Mouse (Mus musculus): ENCODE data around the gene Junb. TPM values are rescaled to one million over a fixed set of nuclear protein-coding genes. Genes with fewer than 3 reads are reported as not detected.

Gene Junb
- total RNA-seq, 2 experiments from 2014 or later = 10.0 to 10.1 TPM

DNA sequence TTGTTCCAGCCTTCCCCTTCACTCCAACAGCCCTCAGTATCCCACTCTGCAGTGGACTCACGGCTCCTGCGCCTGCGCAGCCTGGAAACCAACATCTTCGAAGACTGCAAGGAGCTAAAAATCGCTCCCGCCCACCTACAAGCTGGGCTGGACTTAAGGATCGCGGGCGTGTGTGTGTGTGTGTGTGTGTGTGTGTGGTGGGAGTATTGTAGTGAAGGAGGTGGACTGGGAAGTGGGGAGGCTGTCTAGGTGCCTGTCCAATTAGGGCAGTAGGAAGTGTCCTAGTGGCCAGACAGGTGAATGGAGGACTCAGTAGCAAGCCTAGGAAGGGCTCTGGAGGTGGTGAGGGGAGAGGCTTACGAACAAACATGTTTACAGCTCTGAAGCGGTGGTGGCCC, 33.3 kb downstream of the Junb start:
- DNase-seq (ENCODE audit: low spot score in 2 of 2) = no peak

GRCm38 (mm10) chr8:84944478-84945160, 33.9 kb downstream of the Junb start:
- no peak for DNase-seq (ENCODE audit: low spot score in 2 of 2)

DNA sequence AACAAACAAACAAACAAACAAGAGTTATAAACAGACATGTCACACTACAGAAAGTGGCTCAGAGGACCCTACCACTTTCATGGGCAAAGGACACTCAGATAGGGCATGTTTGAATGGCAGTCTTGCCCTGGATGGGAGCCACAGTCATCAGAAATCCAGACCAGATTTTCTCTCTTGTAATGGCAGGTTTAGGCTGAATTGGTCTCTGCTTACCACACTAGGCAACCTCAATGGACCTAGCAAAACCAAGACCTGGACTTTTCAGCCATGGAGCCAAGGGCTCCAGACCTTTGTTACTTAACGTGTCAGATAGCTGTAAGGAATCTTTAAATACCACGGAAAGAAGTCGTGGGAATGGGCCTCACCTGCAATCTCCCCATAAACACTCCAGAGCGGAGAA, 34.8 kb downstream of the Junb start:
- DNase-seq (ENCODE audit: low spot score in 2 of 2) = no peak

DNA sequence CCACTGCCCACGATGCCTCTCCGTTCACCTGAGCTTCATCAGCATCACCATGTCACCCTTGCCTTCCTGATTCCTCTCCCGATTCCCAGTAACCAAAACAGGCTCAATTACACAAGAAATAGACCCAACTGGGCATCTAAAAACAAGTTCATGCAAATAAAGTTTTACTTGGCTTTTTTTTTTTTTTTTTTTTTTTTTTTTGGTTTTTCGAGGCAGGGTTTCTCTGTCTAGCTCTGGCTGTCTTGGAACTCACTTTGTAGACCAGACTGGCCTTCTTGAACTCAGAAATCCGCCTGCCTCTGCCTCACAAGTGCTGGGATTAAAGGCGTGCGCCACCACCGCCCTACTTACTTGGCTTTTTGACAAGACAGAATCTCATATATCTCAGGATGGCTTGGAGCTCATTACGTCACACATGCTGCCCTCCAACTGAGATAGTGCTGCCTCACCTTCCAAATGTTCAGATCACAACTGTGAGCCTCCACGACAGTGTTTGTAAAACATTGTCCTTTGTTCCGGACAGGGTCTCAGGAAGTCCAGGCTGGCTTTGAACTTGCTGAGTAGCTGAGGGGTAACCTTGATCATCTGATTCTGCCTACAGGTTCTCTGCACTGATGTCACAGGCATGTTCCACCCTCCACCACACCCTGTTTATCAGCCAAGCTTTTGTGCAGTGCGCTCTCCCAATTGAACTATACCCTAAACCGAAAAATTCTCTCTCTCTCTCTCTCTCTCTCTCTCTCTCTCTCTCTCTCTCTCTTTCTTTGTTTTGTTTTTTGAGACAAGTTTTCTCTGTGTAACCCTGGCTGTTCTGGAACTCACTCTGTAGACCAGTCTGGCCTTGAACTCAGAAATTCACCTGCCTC, 40.7 kb downstream of the Junb start:
- DNase-seq (ENCODE audit: low spot score in 2 of 2) = no peak

DNA sequence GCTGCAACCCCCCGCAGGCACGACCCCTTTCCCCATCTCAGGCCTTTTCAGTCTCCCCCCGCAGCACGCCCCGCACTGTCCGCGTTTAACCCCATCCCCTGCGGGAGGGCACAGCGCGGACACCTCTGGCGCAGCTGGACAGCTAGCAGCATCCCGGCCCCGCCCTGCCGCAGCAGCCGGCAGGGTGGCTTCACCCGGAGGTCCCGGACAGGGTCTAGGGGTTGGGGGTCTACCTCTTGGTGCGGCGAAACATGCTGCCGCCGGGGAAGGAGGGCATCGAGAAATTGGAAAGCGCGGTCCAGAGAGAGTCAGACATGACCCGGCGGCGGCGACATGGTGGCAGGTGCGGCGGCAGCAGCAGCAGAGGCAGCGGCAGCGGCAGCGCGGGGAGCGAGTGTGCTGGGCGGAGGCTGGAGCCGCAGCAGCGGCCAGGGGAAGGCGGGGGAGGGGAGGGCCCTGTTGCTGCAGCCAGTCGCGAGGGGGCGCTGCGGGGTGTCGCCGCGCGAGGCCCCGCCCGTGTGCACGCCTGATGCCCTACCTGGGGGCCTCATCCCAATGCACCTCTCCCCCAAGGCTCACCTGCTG, 41.5 kb downstream of the Junb start, which contains the start of gene Mast1:
Gene Mast1 (minus strand): TSS at position 398 of the 585 bp plus-strand sequence.
- DNase-seq (ENCODE audit: low spot score in 2 of 2) = peak in 1 of 2 experiments; percentile 51

- no peak for DNase-seq (ENCODE audit: low spot score in 2 of 2)
Observed at GRCm38 (mm10) chr8:84936041-84936961, 42.2 kb downstream of the Junb start.

- no peak for DNase-seq (ENCODE audit: low spot score in 2 of 2)
Observed at GRCm38 (mm10) chr8:84935489-84935888, 43.0 kb downstream of the Junb start.

GRCm38 (mm10) chr8:84934860-84935259, 43.7 kb downstream of the Junb start:
- no peak for DNase-seq (ENCODE audit: low spot score in 2 of 2)

GRCm38 (mm10) chr8:84933767-84934559, 44.6 kb downstream of the Junb start:
- DNase-seq (ENCODE audit: low spot score in 2 of 2) = no peak

- DNase-seq (ENCODE audit: low spot score in 2 of 2) = no peak
Observed at GRCm38 (mm10) chr8:84930582-84930981, 47.9 kb downstream of the Junb start.

- DNase-seq (ENCODE audit: low spot score in 2 of 2) = peak in 1 of 2 experiments; percentile 67
Observed at GRCm38 (mm10) chr8:84928456-84929306, 49.8 kb downstream of the Junb start.

DNA sequence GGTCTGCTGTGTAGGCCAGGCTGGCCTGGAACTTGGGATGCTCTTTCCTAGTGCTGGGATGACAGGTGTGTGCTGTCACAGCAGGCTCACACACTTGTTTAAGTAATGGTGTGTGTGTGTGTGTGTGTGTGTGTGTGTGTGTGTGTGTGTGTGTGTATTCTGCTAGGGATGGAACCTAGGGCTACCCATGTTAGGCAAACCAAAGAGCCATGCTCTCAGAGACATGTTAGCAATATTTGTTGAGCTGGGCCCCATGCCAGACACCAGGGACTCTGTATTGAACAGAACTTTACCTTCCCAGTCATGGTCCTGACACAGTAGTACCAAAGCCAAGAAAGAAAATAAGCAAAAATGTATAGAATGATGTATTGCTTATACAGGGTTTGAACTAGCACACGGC, 51.0 kb downstream of the Junb start:
- DNase-seq (ENCODE audit: low spot score in 2 of 2) = no peak

DNA sequence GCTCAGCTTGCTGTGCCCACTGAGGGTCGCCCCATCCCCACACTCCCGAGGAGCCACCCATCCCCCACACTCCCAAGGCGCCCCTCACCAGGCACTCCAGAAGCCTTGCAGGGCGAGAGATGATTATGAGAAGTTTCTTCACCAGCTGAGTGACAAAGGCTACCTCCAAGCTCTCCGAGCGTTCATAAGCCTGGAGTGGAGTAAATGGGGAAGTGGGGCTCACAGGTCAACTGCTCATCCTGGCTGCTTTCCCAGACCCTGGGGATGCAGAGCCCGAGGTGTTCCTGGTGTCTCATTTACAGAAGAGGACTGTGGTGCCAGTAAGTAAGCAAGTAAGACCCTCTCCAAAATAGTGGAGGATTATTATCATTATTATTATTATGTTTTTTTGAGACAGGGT, 53.0 kb downstream of the Junb start:
- no peak for DNase-seq (ENCODE audit: low spot score in 2 of 2)

Small RNA genes lying within 50 kb of the gene (microRNA-seq; reads per million reads assigned to microRNA genes)
- gene Gm24197 = not detected

Other genes starting within 250 kb of the Junb start
- gene Nfix, start 178.4 kb downstream of the Junb start, total RNA-seq (2021) = 100 to 1,000 TPM; 517 to 591 TPM
- 1 to 10 TPM; 6.3 to 6.8 TPM for gene Dand5, start 155.9 kb downstream of the Junb start, total RNA-seq (2021)
- gene Gadd45gip1, start 147.2 kb downstream of the Junb start, total RNA-seq (2021) = 10 to 100 TPM; 33.3 to 36.0 TPM
- gene Rad23a, start 138.1 kb downstream of the Junb start, total RNA-seq (2021) = 100 to 1,000 TPM; 121 to 123 TPM
- gene Calr, start 131.8 kb downstream of the Junb start, total RNA-seq (2021) = 100 to 1,000 TPM; 339 to 368 TPM
- gene Farsa, start 121.7 kb downstream of the Junb start, total RNA-seq (2021) = 10 to 100 TPM; 37.2 to 41.3 TPM
- 10 to 100 TPM; 15.3 to 18.0 TPM for gene Syce2, start 106.6 kb downstream of the Junb start, total RNA-seq (2021)
- 10 to 100 TPM; 22.1 to 28.2 TPM for gene Gcdh, start 84.8 kb downstream of the Junb start, total RNA-seq (2021)
- under 1 TPM in 1 of 2 experiments, not detected in 1; 0.67 TPM for gene Klf1, start 76.8 kb downstream of the Junb start, total RNA-seq (2021)
- gene Dnase2a, start 70.2 kb downstream of the Junb start, total RNA-seq (2021) = 1 to 10 TPM; 6.9 to 7.0 TPM
- gene Mast1, start 41.4 kb downstream of the Junb start, total RNA-seq (2021) = under 1 TPM in 1 of 2 experiments, not detected in 1; 0.07 TPM
- gene Rtbdn, start 31.7 kb downstream of the Junb start, total RNA-seq (2021) = not detected
- 1 to 10 TPM in 1 of 2 experiments, not detected in 1; 2.0 TPM for gene Gm49661, start 9.3 kb downstream of the Junb start, total RNA-seq (2021)
- gene Prdx2, start 9.1 kb downstream of the Junb start, total RNA-seq (2021) = 100 to 1,000 TPM; 317 to 327 TPM
- gene Rnaseh2a, start 9.0 kb downstream of the Junb start, total RNA-seq (2021) = 10 to 100 TPM; 38.7 to 45.2 TPM
- 1 to 10 TPM; 3.5 to 4.5 TPM for gene Hook2, start 11.9 kb upstream of the Junb start, total RNA-seq (2021)
- not detected for gene Best2, start 35.8 kb upstream of the Junb start, total RNA-seq (2021)
- gene Asna1, start 46.6 kb upstream of the Junb start, total RNA-seq (2021) = 10 to 100 TPM; 51.7 to 56.5 TPM
- 100 to 1,000 TPM; 126 to 127 TPM for gene Trir, start 48.1 kb upstream of the Junb start, total RNA-seq (2021)
- gene Tnpo2, start 58.2 kb upstream of the Junb start, total RNA-seq (2021) = 10 to 100 TPM; 42.8 to 46.7 TPM
- 10 to 100 TPM; 10.6 to 12.9 TPM for gene Fbxw9, start 81.3 kb upstream of the Junb start, total RNA-seq (2021)
- not detected for gene Gm5741, start 89.3 kb upstream of the Junb start, total RNA-seq (2021)
- 10 to 100 TPM; 28.7 to 29.4 TPM for gene Dhps, start 93.0 kb upstream of the Junb start, total RNA-seq (2021)
- 10 to 100 TPM; 46.0 to 49.7 TPM for gene Wdr83os, start 102.0 kb upstream of the Junb start, total RNA-seq (2021)
- gene Wdr83, start 102.6 kb upstream of the Junb start, total RNA-seq (2021) = 10 to 100 TPM; 17.5 to 18.4 TPM
- 10 to 100 TPM; 28.0 to 30.2 TPM for gene Man2b1, start 104.6 kb upstream of the Junb start, total RNA-seq (2021)
- 1 to 10 TPM; 1.6 to 1.8 TPM for gene Zfp791, start 144.4 kb upstream of the Junb start, total RNA-seq (2021)
- not detected for gene Cks1brt, start 173.2 kb upstream of the Junb start, total RNA-seq (2021)
- not detected for gene Olfr371, start 247.3 kb upstream of the Junb start, total RNA-seq (2021)

Data from gastrocnemius, postnatal 4 days (tissue).